Mouse (Mus musculus) kidney, adult 2 months (tissue): ENCODE measurements around the gene Ergic1.

Source experiments
- CTCF ChIP-seq: fragments of 200-500 bp; conservative IDR thresholded peaks from 2 replicates; pipeline ENCODE4 v1.5.1; 2011; ENCODE audit warnings: low read depth, mild to moderate bottlenecking, control low read depth, low read length, moderate library complexity, mixed read lengths; ENCODE audit not compliant: insufficient read depth, insufficient read length
- POLR2A ChIP-seq: fragments of 200-500 bp; IDR thresholded peaks from one replicate; pipeline ENCODE4 v1.6.1; 2011; ENCODE audit warnings: low read depth, low read length, control low read depth

DNA sequence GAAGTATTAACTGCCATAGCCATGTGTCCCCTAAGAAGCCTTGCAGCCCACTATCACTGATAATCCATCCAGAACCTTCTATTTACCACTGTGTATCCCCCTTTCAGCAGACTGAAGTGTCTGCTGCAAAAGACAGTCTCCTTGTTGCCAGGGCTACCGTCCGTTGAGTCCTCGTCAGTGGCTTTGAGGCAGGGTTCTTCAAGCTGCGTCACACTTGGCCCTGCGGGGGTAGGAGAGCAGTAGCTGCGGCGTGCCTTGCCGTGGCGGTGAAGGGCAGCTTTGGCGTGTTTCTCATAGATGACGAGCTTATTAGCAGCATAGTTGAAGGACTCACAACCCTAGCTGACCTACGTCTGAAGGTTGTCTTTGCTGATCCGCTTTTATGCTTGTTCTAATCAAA lies 140.3 kb downstream of the Ergic1 start:
- TF ChIP-seq CTCF (no peak), POLR2A (no peak)
